Comparison of ENCODE assay signal across 8 mouse cellular contexts in genomic region chr2:167189291-167190075, GRCm38 (mm10). TPM values are rescaled to one million over a fixed set of nuclear protein-coding genes. Genes with fewer than 3 reads are reported as not detected.
A peak's percentile ranks its signal among the peaks of the same experiment; 100 is the strongest.
DNase-seq lines count a peak whose midpoint lies in the region; ATAC-seq and TF ChIP-seq lines count a peak whose summit lies in the region.

No protein-coding gene starts in this region.

- H3K9me3 ChIP-seq in ES-Bruce4 (replicated peaks; ENCODE audit: control insufficient read depth, insufficient read depth, low read length, poor library complexity, severe bottlenecking) = no peaks in the 10 kb centered on the region
- H3K9me3 ChIP-seq in midbrain, embryonic 16.5 days (replicated peaks; ENCODE audit: control insufficient read depth, low read length, poor library complexity, severe bottlenecking) = no peaks in the 10 kb centered on the region

- H3K4me3 ChIP-seq in ES-Bruce4 (ENCODE audit: low read depth, low read length) = peak overlapping the region; percentile 47
- H3K4me3 ChIP-seq in midbrain, embryonic 16.5 days (ENCODE audit: low read depth, low read length) = peak overlapping the region; percentile 64

- H3K36me3 ChIP-seq in ES-Bruce4 (ENCODE audit: control insufficient read depth, insufficient read depth, low read length, poor library complexity, severe bottlenecking) = no peaks in the 10 kb centered on the region
- no peaks in the 10 kb centered on the region; the same call in 1 of the 2 replicates for H3K36me3 ChIP-seq in midbrain, embryonic 16.5 days (ENCODE audit: control insufficient read depth, insufficient read depth, low read length)

- no peak for TF ChIP-seq EP300 in ES-Bruce4 (IDR thresholded peaks at IDR 0.05; ENCODE audit: insufficient read depth, low read depth, low read length)

- no peak for TF ChIP-seq POLR2A in ES-Bruce4 (IDR thresholded peaks at IDR 0.05; ENCODE audit: insufficient read depth, low read length)

- H3K9ac ChIP-seq in ES-Bruce4 (ENCODE audit: low read depth, poor library complexity, severe bottlenecking) = peak overlapping the region; percentile 43
- peak overlapping the region; percentile 75 for H3K9ac ChIP-seq in midbrain, embryonic 16.5 days (ENCODE audit: low read depth, low read length)

- H3K4me2 ChIP-seq in midbrain, embryonic 16.5 days (ENCODE audit: low read length) = peak overlapping the region; percentile 83

- H3K27me3 ChIP-seq in ES-Bruce4 (ENCODE audit: control insufficient read depth, insufficient read depth, low read length, poor library complexity, severe bottlenecking) = no peaks in the 10 kb centered on the region
- H3K27me3 ChIP-seq in midbrain, embryonic 16.5 days (ENCODE audit: control insufficient read depth, insufficient read depth, low read depth, low read length) = no peaks in the 10 kb centered on the region; the same call in 1 of the 2 replicates

- under 1% methylated on average over 36 of the region's 91 CpGs for WGBS in midbrain, embryonic 16.5 days

- H3K27ac ChIP-seq in ES-Bruce4 (ENCODE audit: insufficient read depth, low read length) = no peak overlapping the region
- H3K27ac ChIP-seq in midbrain, embryonic 16.5 days (ENCODE audit: low read length) = peak overlapping the region; percentile 43

- no peak for ATAC-seq in frontal cortex, adult (ENCODE audit: low TSS enrichment)
- peak; percentile 46 for ATAC-seq in midbrain, embryonic 16.5 days

- H3K4me1 ChIP-seq in ES-Bruce4 (ENCODE audit: control insufficient read depth, insufficient read depth, low read length) = peaks cover 3% of the 10 kb centered on the region
- H3K4me1 ChIP-seq in midbrain, embryonic 16.5 days (ENCODE audit: control insufficient read depth, insufficient read depth, low read length) = peaks cover 26% of the 10 kb centered on the region

- TF ChIP-seq CTCF in ES-Bruce4 (IDR thresholded peaks at IDR 0.05; ENCODE audit: low read depth, low read length) = no peak

- peak; percentile 43 to 52 for DNase-seq in frontal cortex, postnatal 10 days (ENCODE audit: low spot score in 2 of 2)
- DNase-seq in embryo, embryonic 9.5 days (ENCODE audit: extremely low spot score) = peak; percentile 49
- DNase-seq in heart, postnatal 4 days = peak; percentile 57
- DNase-seq in left cerebral cortex, postnatal 36 days (ENCODE audit: low spot score in 2 of 2) = peak; percentile 54 to 62
- DNase-seq in spleen, adult 12 weeks (ENCODE audit: low spot score) = no peak

- intact Hi-C loops in left cerebral cortex, postnatal 36 days (cut with DNase I) = loop anchor here (2.0 to 5.0 kb wide), 3 partner anchors 29 to 77 kb away; no protein-coding TSS in a partner anchor

RNA-seq across cellular contexts. Expression of gene Kcnb1, which starts 0.5 kb away (rescaled TPM):
- polyA plus RNA-seq in ES-Bruce4 (2011; ENCODE audit: insufficient read depth, insufficient read length, low read depth, missing spikeins) = 1.1 and 1.4 TPM in 2 replicates
- total RNA-seq in heart, postnatal 4 days (2021) = 10 to 100 TPM; 22.5 to 26.9 TPM
- 100 to 1,000 TPM; 217 to 219 TPM for total RNA-seq in left cerebral cortex, postnatal 36 days (2021)
- polyA plus RNA-seq in midbrain, embryonic 16.5 days (2015; fragmentation: Nextera tagmentation; extraction: Ambion mirVana) = 3.9 and 4.0 TPM in 2 replicates

RNA-seq across cellular contexts. Expression of gene Ptgis, which starts 50.9 kb away (rescaled TPM):
- 6.8 and 11.0 TPM in 2 replicates for polyA plus RNA-seq in ES-Bruce4 (2011; ENCODE audit: insufficient read depth, insufficient read length, low read depth, missing spikeins)
- 10 to 100 TPM; 36.7 to 40.9 TPM for total RNA-seq in heart, postnatal 4 days (2021)
- 1 to 10 TPM; 1.6 to 1.8 TPM for total RNA-seq in left cerebral cortex, postnatal 36 days (2021)
- 3.4 and 4.3 TPM in 2 replicates for polyA plus RNA-seq in midbrain, embryonic 16.5 days (2015; fragmentation: Nextera tagmentation; extraction: Ambion mirVana)

Comparison
In these comparisons a context has a peak if more than half of its experiments do, and no peak if none do; other contexts are left out.
1. RNA of gene Kcnb1, which starts 0.5 kb away (total RNA-seq): 217 to 219 TPM in left cerebral cortex, postnatal 36 days; 22.5 to 26.9 TPM in heart, postnatal 4 days; every median in the first group is over 4 times any median in the second.
2. RNA of gene Ptgis, which starts 50.9 kb away (total RNA-seq): 36.7 to 40.9 TPM in heart, postnatal 4 days; 1.6 to 1.8 TPM in left cerebral cortex, postnatal 36 days; every median in the first group is over 10 times any median in the second.